Mouse (Mus musculus): Measurements from ENCODE around the gene Gm21983. TPM values are rescaled to one million over a fixed set of nuclear protein-coding genes. Genes with fewer than 3 reads are reported as not detected.

Gm21983 gene
- total and polyA plus RNA-seq, 3 experiments: 0.22 TPM; not detected in 2

DNA sequence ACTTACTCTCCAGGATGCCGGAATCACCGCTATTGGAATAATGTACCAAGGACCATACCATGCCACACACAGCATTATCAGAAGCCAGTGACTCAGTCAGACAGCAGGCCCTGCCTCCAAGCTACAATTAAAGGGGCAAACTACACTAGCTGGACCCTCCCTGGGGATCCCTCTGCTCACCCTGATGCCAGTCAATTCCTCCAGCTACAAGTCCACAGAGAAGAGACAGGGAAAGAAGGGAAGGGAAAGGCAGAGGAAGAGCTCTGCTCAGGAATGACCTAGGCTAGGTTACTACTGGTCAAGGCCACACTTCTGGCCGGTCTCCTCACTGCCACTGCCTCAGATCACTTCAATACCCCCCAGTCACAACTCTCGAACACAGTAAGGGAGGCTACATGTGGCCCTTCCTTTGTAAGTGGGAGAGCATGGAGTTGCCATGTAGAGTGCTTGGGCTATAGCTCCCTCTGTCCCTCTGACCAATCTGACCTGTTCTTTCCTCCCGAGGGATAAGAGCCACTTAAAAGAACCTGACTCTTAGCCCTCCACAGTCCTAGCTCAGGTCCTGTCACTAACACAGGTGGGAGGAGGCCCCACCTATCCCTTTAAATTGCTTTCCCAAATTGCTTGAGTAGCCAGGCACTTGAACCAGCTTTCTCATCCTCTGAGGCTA, 18.0 kb downstream of the Gm21983 start:
- H3K4me3 ChIP-seq (ENCODE audit: control insufficient read depth in 1 of 2, insufficient read depth in 1 of 2, low read depth in 2 of 2, low read length in 2 of 2): no peak overlapping the region
- no peaks in the 10 kb centered on the region for H3K27me3 ChIP-seq (ENCODE audit: control insufficient read depth in 1 of 2, insufficient read depth in 2 of 2, low read length in 2 of 2)
- H3K9ac ChIP-seq (ENCODE audit: control insufficient read depth, low read depth, low read length, poor library complexity, severe bottlenecking): no peak overlapping the region
- peaks cover 11% of the 10 kb centered on the region for H3K79me2 ChIP-seq (ENCODE audit: control insufficient read depth, insufficient read depth, low read length, poor library complexity)
- H3K4me1 ChIP-seq (ENCODE audit: control insufficient read depth in 1 of 2, insufficient read depth in 2 of 2, low read length in 2 of 2): peaks cover 5% of the 10 kb centered on the region in 2 experiments; a peak in 3 of 4 replicates
- DNase-seq (ENCODE audit: low read depth, low spot score): no peak
- TF ChIP-seq RAD21 (IDR thresholded peaks at IDR 0.05; ENCODE audit: low read depth, low read length): no peak
- TF ChIP-seq ZC3H11A (IDR thresholded peaks at IDR 0.05; ENCODE audit: low read depth, low read length): no peak
- TF ChIP-seq HCFC1 (IDR thresholded peaks at IDR 0.05; ENCODE audit: low read depth, low read length): no peak
- no peak for TF ChIP-seq E2F4 (IDR thresholded peaks at IDR 0.05; ENCODE audit: borderline replicate concordance, low read depth, low read length)
- no peak for TF ChIP-seq GABPA (IDR thresholded peaks at IDR 0.05; ENCODE audit: low read depth, low read length)
- TF ChIP-seq ZKSCAN1 (IDR thresholded peaks at IDR 0.05; ENCODE audit: low read depth, low read length): no peak
- no peak for TF ChIP-seq TBP (IDR thresholded peaks at IDR 0.05; ENCODE audit: low read depth, low read length)
- TF ChIP-seq ELF1 (IDR thresholded peaks at IDR 0.05; ENCODE audit: low read depth, low read length): no peak
- no peak for TF ChIP-seq CHD1 (IDR thresholded peaks at IDR 0.05; ENCODE audit: low read depth, low read length)
- H3K36me3 ChIP-seq (ENCODE audit: control insufficient read depth in 1 of 2, insufficient read depth in 2 of 2, low read length in 2 of 2): peaks cover 0 to 3% of the 10 kb centered on the region in 2 experiments; a peak in 1 of 4 replicates
- H3K9me3 ChIP-seq (replicated peaks; ENCODE audit: insufficient read depth, low read length): no peaks in the 10 kb centered on the region
- H3K27ac ChIP-seq (ENCODE audit: control insufficient read depth, low read depth, low read length): no peak overlapping the region

DNA sequence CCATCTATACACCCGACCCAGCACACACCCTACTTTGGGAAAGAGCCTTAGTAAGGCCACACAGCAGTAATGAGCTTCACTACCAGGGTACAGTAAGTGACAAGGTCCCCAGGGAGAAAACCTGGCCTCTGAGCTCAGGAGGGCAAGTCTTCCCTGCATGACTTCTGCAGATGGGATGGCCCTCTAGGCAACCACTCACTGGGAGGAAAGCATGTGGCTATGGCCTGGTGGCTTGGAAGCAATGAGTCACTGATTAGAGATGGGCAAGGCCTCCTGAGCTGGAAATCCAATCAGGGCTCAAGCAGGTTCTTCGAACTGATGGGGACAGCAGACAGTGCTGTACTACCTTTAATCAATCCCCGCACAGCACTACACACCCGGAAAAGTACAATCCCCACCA, 19.1 kb downstream of the Gm21983 start:
- no peak overlapping the region for H3K4me3 ChIP-seq (ENCODE audit: control insufficient read depth in 1 of 2, insufficient read depth in 1 of 2, low read depth in 2 of 2, low read length in 2 of 2)
- no peak for DNase-seq (ENCODE audit: low read depth, low spot score)
- H3K9ac ChIP-seq (ENCODE audit: control insufficient read depth, low read depth, low read length, poor library complexity, severe bottlenecking): no peak overlapping the region
- H3K27me3 ChIP-seq (ENCODE audit: control insufficient read depth in 1 of 2, insufficient read depth in 2 of 2, low read length in 2 of 2): no peaks in the 10 kb centered on the region
- H3K4me1 ChIP-seq (ENCODE audit: control insufficient read depth in 1 of 2, insufficient read depth in 2 of 2, low read length in 2 of 2): no peaks in the 10 kb centered on the region
- H3K9me3 ChIP-seq (replicated peaks; ENCODE audit: insufficient read depth, low read length): no peaks in the 10 kb centered on the region
- peaks cover 0 to 2% of the 10 kb centered on the region in 2 experiments; a peak in 1 of 4 replicates for H3K36me3 ChIP-seq (ENCODE audit: control insufficient read depth in 1 of 2, insufficient read depth in 2 of 2, low read length in 2 of 2)
- H3K79me2 ChIP-seq (ENCODE audit: control insufficient read depth, insufficient read depth, low read length, poor library complexity): peaks cover 11% of the 10 kb centered on the region
- H3K27ac ChIP-seq (ENCODE audit: control insufficient read depth, low read depth, low read length): no peak overlapping the region
- TF ChIP-seq RAD21 (IDR thresholded peaks at IDR 0.05; ENCODE audit: low read depth, low read length) (no peak), TBP (IDR thresholded peaks at IDR 0.05; ENCODE audit: low read depth, low read length) (no peak), POLR2AphosphoS2 (IDR thresholded peaks at IDR 0.05; ENCODE audit: low read length) (no peak), KAT2A (conservative IDR thresholded peaks at IDR 0.05; ENCODE audit: low read depth, low read length) (no peak), CHD2 (IDR thresholded peaks at IDR 0.05; ENCODE audit: low read length) (no peak), CHD1 (IDR thresholded peaks at IDR 0.05; ENCODE audit: low read depth, low read length) (no peak), POLR2A (IDR thresholded peaks at IDR 0.05; ENCODE audit: control insufficient read depth in 1 of 2, insufficient read depth in 1 of 2, low read depth in 1 of 2, low read length in 2 of 2, poor library complexity in 1 of 2) (no peak), SIN3A (IDR thresholded peaks at IDR 0.05; ENCODE audit: low read length) (no peak), UBTF (IDR thresholded peaks at IDR 0.05; ENCODE audit: borderline replicate concordance, insufficient read depth, low read depth, low read length) (no peak), MXI1 (IDR thresholded peaks at IDR 0.05; ENCODE audit: low read depth, low read length) (no peak), NRF1 (IDR thresholded peaks at IDR 0.05; ENCODE audit: insufficient read depth, low read depth, low read length, poor library complexity, severe bottlenecking) (no peak), USF1 (IDR thresholded peaks at IDR 0.05; ENCODE audit: low read depth, low read length) (no peak), MEF2A (IDR thresholded peaks at IDR 0.05; ENCODE audit: extremely low read depth, insufficient replicate concordance, low read depth, low read length, poor library complexity, severe bottlenecking) (no peak), MAX (IDR thresholded peaks at IDR 0.05; ENCODE audit: low read length) (no peak)
